Mouse (Mus musculus) testis, adult 2 months (tissue): ENCODE results near the gene Dnajc22.

Experiments
- CTCF ChIP-seq: fragments of 200-500 bp; IDR thresholded peaks from 2 replicates; pipeline ENCODE4 v1.5.1; 2012; ENCODE audit warnings: low read depth, mild to moderate bottlenecking, inconsistent platforms, low read length, moderate library complexity; ENCODE audit not compliant: control insufficient read depth, insufficient read depth, insufficient replicate concordance
- POLR2A ChIP-seq: fragments of 200-500 bp; IDR thresholded peaks from 2 replicates; pipeline ENCODE4 v1.6.1; 2012; ENCODE audit warnings: low read depth, mild to moderate bottlenecking, inconsistent platforms, low read length, moderate library complexity; ENCODE audit not compliant: control insufficient read depth

DNA sequence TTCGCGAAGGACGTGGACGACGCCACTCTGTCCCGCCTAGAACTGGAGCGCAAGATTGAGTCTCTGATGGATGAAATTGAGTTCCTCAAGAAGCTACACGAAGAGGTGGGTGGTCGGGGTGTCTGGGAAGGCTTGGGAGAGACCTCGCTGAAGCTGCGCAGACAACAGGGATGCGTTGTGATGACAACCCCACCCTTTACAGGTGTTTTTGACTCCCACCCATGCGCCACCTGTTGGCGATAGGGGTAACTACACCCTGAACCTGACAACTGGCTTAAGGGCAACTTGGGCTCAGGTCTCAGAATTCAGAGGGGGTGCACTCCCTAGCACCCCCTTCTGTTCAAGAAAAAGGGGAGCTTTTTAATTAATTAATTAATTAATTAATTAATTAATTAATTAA is 36.6 kb upstream of the Dnajc22 start:
- TF ChIP-seq POLR2A = no peak
- peak; percentile 91 for TF ChIP-seq CTCF
